Mouse (Mus musculus) CD4-positive, CD25-positive, alpha-beta regulatory T cell, adult 9 weeks (primary cell): ENCODE measurements around the gene Rrp12. TPM values are rescaled to one million over a fixed set of nuclear protein-coding genes. Genes with fewer than 3 reads are reported as not detected.

Experiments
- polyA plus RNA-seq: library from polyadenylated mRNA; unstranded; fragments of 100-300 nt; shearing (Covaris generic); gene quantifications from one replicate; pipeline ENCODE4 v1.2.1, GENCODE M21; 2017

The Rrp12 gene
- 24.3 TPM for polyA plus RNA-seq

GRCm38 (mm10) chr19:41895460-41896318 is at the start of gene Rrp12:
Gene Rrp12 (minus strand): TSS chr19:41896173.

GRCm38 (mm10) chr19:41933179-41934086 is 37.5 kb upstream of the Rrp12 start, which contains the start of the genes Exosc1 and Zdhhc16:
Gene Exosc1 (minus strand): TSS chr19:41933423.
Gene Zdhhc16 (plus strand): TSS chr19:41933480.

GRCm38 (mm10) chr19:41911178-41912073 is 15.5 kb upstream of the Rrp12 start, which contains the start of gene Pgam1:
Gene Pgam1 (plus strand): TSS chr19:41911923.

GRCm38 (mm10) chr19:41847992-41848851 is 47.8 kb downstream of the Rrp12 start, which contains the start of gene Frat2:
Gene Frat2 (minus strand): TSS chr19:41848132.

GRCm38 (mm10) chr19:41829381-41830105 is 66.4 kb downstream of the Rrp12 start, which contains the start of gene Frat1:
Gene Frat1 (plus strand): TSS chr19:41829970.

Other genes with a start within 250 kb of the Rrp12 start
- not detected for gene Slit1, start 152.5 kb downstream of the Rrp12 start, polyA plus RNA-seq
- 4.4 TPM for gene Arhgap19, start 94.1 kb downstream of the Rrp12 start, polyA plus RNA-seq
- 2.8 TPM for gene Frat1, start 66.2 kb downstream of the Rrp12 start, polyA plus RNA-seq
- 0.55 TPM for gene Frat2, start 48.0 kb downstream of the Rrp12 start, polyA plus RNA-seq
- 140 TPM for gene Pgam1, start 15.8 kb upstream of the Rrp12 start, polyA plus RNA-seq
- gene Exosc1, start 37.2 kb upstream of the Rrp12 start, polyA plus RNA-seq, result 102 TPM
- 74.9 TPM for gene Zdhhc16, start 37.3 kb upstream of the Rrp12 start, polyA plus RNA-seq
- 94.0 TPM for gene Mms19, start 85.0 kb upstream of the Rrp12 start, polyA plus RNA-seq
- 4.8 TPM for gene Ubtd1, start 85.6 kb upstream of the Rrp12 start, polyA plus RNA-seq
- not detected for gene Ankrd2, start 139.8 kb upstream of the Rrp12 start, polyA plus RNA-seq
- not detected for gene Hoga1, start 149.4 kb upstream of the Rrp12 start, polyA plus RNA-seq
- not detected for gene 4933411K16Rik, start 156.1 kb upstream of the Rrp12 start, polyA plus RNA-seq
- 0.76 TPM for gene Morn4, start 190.2 kb upstream of the Rrp12 start, polyA plus RNA-seq
- gene Pi4k2a, start 194.3 kb upstream of the Rrp12 start, polyA plus RNA-seq, result 3.6 TPM
- 6.5 TPM for gene Avpi1, start 232.9 kb upstream of the Rrp12 start, polyA plus RNA-seq